Mouse (Mus musculus) frontal cortex, adult (tissue): ENCODE measurements around the gene Sh2d3c.

Experiments used
- ATAC-seq: cut with Nextera tagmentation; 2 replicates; pipeline ENCODE4 v1.9.2; 2017; ENCODE audit warnings: mild to moderate bottlenecking, moderate library complexity, mixed read lengths; ENCODE audit not compliant: low TSS enrichment

Sh2d3c gene

GRCm38 (mm10) chr2:32756674-32757055 lies 35.8 kb downstream of the Sh2d3c start:
- ATAC-seq: 0 out of 2 replicates have a peak, but pooled peaks have one; percentile 5

GRCm38 (mm10) chr2:32757056-32757845 lies 36.4 kb downstream of the Sh2d3c start, which contains the start of gene Tor2a:
Gene Tor2a, plus strand, starts transcription at chr2:32757234.
- ATAC-seq: peak; percentile 91

GRCm38 (mm10) chr2:32758503-32758902 lies 37.6 kb downstream of the Sh2d3c start:
- ATAC-seq: no peak

- ATAC-seq: no peak
Measured at GRCm38 (mm10) chr2:32759001-32759400, 38.1 kb downstream of the Sh2d3c start.

- ATAC-seq: peak; percentile 17; the same call in 1 of the 2 replicates
Measured at GRCm38 (mm10) chr2:32761361-32761760, 40.5 kb downstream of the Sh2d3c start.

GRCm38 (mm10) chr2:32761859-32762258 lies 41.0 kb downstream of the Sh2d3c start:
- peak; percentile 11; the same call in 1 of the 2 replicates for ATAC-seq

GRCm38 (mm10) chr2:32763353-32763752 lies 42.5 kb downstream of the Sh2d3c start:
- ATAC-seq: no peak

GRCm38 (mm10) chr2:32767241-32767640 lies 46.4 kb downstream of the Sh2d3c start:
- no peak for ATAC-seq

GRCm38 (mm10) chr2:32768661-32769285 lies 47.9 kb downstream of the Sh2d3c start:
- ATAC-seq: no peak

GRCm38 (mm10) chr2:32769327-32770085 lies 48.7 kb downstream of the Sh2d3c start:
- no peak for ATAC-seq

- no peak for ATAC-seq
Measured at GRCm38 (mm10) chr2:32771886-32772285, 51.0 kb downstream of the Sh2d3c start.

- ATAC-seq: no peak
Measured at GRCm38 (mm10) chr2:32772626-32773279, 51.9 kb downstream of the Sh2d3c start.

- ATAC-seq: peak; percentile 95
Measured at GRCm38 (mm10) chr2:32775359-32776074, 54.7 kb downstream of the Sh2d3c start, which contains the start of the genes Ttc16 and Ptrh1. Gene Ttc16, minus strand, starts transcription at chr2:32775633. Gene Ptrh1, plus strand, starts transcription at chr2:32775786.

GRCm38 (mm10) chr2:32776192-32776591 lies 55.3 kb downstream of the Sh2d3c start:
- ATAC-seq: no peak

- ATAC-seq: no peak
Measured at GRCm38 (mm10) chr2:32778081-32778480, 57.2 kb downstream of the Sh2d3c start.

GRCm38 (mm10) chr2:32779131-32779530 lies 58.3 kb downstream of the Sh2d3c start:
- peak; percentile 28; the same call in 1 of the 2 replicates for ATAC-seq

GRCm38 (mm10) chr2:32779714-32780113 lies 58.9 kb downstream of the Sh2d3c start:
- ATAC-seq: no peak

- ATAC-seq: no peak
Measured at GRCm38 (mm10) chr2:32781710-32782109, 60.9 kb downstream of the Sh2d3c start.

GRCm38 (mm10) chr2:32784048-32784681 lies 63.3 kb downstream of the Sh2d3c start, which contains the start of gene Cfap157:
Gene Cfap157, minus strand, starts transcription at chr2:32784428.
- ATAC-seq: peak; percentile 50; the same call in 1 of the 2 replicates

GRCm38 (mm10) chr2:32787176-32787575 lies 66.3 kb downstream of the Sh2d3c start:
- ATAC-seq: no peak
